Mouse (Mus musculus) lung, postnatal 4 days (tissue): Measurements from ENCODE around the gene Smarcb1.
A peak's percentile ranks its signal among the peaks of the same experiment; 100 is the strongest.

Experiments
- DNase-seq, 2 experiments: peaks; one replicate each; pipeline ENCODE4 v3.0.0; 2021

The Smarcb1 gene

DNA sequence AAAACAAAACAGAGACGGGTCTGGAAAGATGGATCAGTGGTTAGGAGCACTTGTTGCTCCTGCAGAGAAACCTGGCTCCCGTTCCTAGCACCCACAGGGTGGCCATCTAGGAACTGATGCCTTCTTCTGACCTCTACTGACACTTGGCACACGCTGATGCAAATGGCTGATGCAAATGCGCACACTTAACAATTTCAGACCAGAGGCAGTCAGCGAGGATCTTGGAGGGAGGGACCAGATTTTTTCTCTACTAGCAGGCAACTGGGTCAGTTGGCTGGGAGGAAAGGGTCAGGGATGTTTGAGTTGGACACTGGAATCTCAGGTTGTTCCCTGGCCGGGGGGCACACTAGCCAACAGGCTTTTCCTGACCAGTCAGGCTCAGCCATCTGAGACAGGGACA is 11.5 kb upstream of the Smarcb1 start, which contains the start of gene Chchd10:
Gene Chchd10 (plus strand): TSS at position 240 of the 400 bp plus-strand sequence.
- DNase-seq = no peak

- peak; percentile 74 to 84 for DNase-seq
These were observed 10.8 kb upstream of the Smarcb1 start for GRCm38 (mm10) chr10:75932081-75932678.

- DNase-seq = no peak
These were observed 9.9 kb upstream of the Smarcb1 start for GRCm38 (mm10) chr10:75931311-75931710.

DNA sequence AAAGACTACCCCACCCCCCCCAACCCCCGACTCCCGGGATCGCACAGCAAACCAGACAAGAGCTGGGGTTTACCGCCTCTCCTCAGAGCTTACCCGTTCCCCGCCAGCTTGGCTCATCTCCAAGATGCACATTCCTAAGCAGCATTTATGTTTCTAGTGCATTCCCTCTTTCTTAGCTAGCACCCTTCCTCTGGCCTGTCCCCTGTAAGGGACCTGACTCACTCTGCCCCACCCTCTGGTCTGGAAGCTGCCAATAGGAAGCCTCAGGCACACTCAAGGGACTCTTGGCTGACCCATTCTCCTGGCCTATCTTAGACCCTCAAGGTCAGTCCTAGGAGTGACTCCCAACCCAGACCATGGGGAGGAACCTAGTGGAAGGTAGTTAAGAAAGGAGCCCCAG is 8.9 kb upstream of the Smarcb1 start:
- peak; percentile 71 to 78 for DNase-seq

DNA sequence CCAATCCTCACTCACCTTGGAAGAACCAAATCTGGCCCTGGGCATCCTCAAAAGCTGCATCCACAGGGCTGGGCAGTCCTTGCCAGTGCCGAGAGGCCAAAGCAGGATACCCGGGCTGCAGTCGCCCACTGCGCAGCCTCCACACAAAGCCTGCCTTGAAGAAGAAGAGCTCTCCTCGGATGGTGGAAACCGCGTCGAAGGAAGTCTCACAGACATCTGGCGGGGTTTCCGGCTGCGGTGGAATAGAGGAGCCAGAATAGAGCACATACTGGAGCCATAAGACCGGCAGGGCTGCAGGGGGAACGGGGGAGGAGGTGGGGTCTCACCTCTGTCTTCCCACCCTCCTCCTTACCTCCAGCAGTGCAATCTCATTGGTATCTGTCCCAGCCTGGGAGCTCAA is 5.0 kb upstream of the Smarcb1 start:
- no peak for DNase-seq

DNA sequence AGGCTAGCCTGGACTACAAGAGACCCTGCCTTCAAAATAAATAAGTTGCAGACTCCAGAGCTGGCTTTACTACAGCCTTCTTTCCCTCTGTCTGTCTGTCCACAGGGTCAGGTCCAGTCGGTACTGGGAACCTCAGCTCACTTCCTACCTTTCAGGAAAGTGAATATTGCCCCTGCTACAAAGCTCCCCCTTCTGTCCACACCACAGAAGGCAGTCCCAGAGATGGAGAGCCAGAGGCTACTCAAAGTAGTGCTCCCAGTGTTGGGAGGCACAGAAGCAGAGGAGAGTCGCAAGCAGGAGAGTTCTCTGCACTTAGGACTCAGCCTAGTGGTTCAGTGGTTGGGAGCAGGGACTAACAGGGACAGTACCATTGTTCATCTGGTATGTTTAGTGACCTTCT is 2.9 kb upstream of the Smarcb1 start:
- DNase-seq = no peak

- no peak for DNase-seq
These were observed 526 bp upstream of the Smarcb1 start for GRCm38 (mm10) chr10:75921726-75922560.

GRCm38 (mm10) chr10:75919026-75919425 is 2.4 kb downstream of the Smarcb1 start:
- DNase-seq = peak in 1 of 2 experiments; percentile 53

DNA sequence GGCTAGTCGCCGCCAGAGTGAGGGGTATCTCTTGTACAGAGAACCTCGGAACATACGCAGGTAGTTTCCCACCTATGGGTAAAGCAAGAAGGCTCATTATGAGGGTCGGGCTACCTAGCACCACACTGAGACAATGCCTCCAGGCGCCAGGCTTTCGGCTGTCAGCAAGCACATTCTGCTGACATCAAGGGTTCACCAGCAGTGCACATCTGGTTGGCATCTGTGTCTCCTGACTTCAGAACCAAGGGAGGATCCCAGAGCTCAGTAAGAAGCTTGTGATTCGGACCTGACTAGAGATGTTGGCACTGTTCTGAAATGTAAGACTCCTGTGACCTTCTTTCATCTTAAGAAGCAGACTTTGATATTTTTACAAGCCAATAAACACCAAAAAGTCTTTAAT is 4.6 kb downstream of the Smarcb1 start:
- DNase-seq = no peak

DNA sequence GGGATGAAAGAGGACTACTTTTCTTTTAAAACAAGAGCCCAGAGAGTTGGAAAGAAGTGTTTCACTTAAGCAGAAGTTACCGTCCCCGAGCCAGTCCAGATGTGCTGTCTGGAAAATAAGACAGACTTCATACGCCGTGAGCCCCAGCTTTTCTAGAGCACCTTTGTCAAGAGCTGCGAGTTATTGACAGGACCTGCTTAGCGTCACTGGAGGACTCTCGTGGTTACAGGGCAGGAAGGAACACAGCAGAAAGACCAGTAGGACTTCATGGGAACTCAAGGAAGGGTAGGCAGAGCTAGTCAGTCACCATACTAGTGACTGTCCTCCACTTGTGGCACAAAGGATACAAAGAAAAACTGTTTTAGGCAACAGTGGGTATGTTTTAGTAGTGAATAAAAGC is 5.9 kb downstream of the Smarcb1 start:
- DNase-seq = no peak

GRCm38 (mm10) chr10:75913013-75913589 is 8.3 kb downstream of the Smarcb1 start:
- no peak for DNase-seq

- DNase-seq = no peak
These were observed 10.7 kb downstream of the Smarcb1 start for GRCm38 (mm10) chr10:75910698-75911097.

DNA sequence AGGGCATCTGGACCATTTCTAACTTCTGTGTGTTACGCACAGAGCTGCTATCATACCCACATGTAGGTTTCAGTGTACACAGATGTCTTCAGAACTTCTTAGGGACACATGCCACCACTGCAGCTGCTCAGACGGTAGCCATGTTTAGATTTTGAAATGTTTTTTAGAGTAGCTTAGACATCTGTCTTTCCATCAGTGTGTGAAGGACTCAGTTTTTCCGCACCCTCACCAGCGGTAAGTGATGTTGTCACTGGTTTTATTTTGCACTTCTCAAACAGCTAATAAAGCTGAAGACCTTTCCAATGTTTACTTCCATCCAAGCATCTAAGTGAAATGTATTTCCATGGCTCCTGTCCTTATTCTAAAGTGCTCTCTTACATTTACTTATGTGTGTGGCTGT is 14.5 kb downstream of the Smarcb1 start:
- no peak for DNase-seq

DNA sequence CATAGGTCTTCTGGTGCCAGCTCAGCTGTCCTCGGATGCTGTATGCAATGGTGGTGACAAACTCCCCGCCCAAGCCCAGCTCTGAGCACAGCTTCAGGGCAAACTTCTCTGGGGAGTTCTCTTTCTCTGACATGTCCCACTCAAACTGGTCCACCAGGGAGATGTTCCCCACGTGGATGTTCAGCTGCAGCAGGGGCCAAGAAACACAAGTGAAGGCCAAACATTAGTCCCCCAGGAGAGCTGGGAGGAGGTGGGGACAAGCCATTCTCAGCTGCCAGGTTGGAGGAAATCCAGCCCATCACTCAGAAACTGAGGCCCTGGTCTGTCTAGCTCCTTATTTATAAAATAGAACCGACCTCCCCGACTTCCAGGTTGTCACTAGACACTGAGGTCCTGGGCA is 17.0 kb downstream of the Smarcb1 start:
- no peak for DNase-seq

DNA sequence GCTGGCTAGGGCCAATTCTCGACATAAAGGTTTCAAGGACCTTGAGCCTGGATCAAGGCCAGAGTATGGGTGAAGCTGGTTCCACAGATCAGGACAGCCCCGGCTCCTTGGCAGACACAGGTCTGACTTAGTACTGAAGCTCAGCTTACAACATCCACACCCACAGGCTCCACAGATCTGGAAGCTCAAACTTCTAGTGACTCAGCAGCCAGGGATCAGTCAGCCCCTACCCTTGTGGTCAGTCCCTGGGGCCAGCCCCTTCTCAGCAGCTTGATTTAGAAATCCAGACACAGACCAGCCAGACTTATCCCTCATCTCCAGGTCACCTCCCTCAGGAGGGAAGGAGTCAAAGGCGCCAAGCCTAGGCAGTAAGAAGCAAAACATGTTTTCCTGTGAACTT is 22.6 kb downstream of the Smarcb1 start:
- peak; percentile 34 to 60 for DNase-seq

DNA sequence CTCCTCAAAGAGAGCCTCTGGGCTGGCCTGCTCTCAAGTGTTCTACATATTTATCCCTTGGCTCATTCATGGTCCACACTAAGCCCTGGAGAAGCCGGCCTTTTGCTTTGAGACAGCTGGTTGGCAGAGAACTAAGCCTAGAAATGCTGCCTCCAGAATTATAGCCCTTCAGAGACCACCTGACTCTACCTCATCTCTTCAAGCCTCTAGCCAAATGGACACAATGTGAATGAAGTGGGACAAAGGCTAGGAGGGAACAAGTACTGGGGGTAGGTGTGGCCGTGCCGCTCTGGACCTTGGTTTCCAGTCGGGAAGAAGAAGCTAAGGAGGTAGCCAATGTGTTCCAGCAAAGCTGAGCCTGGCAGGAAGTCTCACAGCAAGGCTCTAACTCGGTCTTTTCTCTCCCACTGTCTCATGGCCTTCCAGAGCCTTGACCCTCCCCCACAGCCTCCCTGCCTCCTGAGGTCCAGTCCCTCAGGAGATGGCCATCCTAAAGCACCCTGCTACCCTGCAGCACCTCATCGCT is 23.3 kb downstream of the Smarcb1 start:
- no peak for DNase-seq

DNA sequence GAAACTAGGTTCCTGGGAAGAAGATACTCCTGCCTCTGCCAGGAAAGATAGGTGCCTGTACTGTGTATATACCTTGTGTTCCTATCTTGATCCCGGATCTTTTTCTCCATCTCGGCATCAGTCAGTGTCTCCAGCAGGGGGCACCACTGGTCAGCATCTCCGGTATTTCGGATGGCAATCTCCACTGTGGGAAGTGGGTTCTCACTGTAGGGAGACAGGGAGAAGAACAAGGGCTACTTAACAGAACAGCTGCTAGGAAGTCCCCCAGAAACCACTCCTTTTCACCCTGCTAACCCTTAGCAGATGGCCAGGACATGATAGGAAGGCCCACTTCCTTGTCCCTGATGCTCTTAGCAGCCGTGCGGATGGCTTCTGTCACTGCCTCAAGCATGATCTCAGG is 24.0 kb downstream of the Smarcb1 start:
- DNase-seq = peak; percentile 67 to 81

DNA sequence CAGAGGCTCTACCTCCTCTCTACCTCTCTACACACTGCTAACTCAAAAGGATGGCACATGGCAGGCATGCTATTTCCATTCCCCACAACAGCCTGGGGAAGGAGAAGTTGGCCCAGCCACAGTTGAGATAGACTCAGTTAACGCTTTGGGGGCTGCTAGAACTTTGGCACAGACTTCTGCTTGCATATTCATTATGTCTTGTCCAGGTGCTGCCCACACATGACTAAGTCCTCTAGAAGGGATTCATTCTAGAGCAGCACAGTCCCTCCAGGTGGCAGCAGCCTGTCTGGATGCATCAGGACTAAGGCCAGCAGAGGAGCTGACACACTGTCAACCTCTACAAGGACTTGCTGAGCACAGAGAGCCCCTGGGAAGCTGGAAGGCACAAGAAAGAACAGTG is 25.2 kb downstream of the Smarcb1 start:
- DNase-seq = no peak

GRCm38 (mm10) chr10:75895730-75896129 is 25.7 kb downstream of the Smarcb1 start:
- DNase-seq = no peak

GRCm38 (mm10) chr10:75894601-75895000 is 26.8 kb downstream of the Smarcb1 start:
- no peak for DNase-seq

DNA sequence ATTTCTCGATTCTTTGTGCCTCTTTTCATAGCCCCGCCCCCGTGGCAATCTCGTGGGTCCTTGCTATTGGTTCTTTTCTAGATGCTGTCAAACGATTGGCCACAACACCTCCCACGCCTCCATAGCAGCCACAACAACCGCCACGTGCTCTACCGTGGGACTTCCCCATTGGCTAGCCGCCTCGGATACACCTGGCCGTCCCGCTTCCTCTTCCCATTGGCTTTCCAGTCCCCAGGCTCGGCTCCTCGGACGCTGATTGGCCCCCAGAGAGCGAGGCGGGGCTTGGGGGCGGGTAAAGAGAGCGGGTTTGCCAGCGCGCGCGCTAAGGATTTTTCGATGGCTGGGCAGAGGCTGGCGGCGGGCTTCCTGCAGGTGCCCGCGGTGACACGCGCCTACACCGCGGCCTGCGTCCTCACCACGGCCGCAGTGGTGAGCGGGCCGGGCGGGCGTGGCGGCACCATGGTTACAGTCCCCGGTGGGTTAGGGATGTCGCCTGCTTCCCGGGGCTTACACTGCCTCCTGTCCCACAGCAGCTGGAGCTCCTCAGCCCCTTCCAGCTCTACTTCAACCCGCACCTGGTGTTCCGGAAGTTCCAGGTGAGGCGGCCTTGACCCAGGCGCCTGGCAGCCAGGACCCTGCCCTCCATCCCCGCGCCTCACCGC is 28.2 kb downstream of the Smarcb1 start, which contains the start of gene Derl3:
Gene Derl3 (plus strand): TSS at position 325 of the 662 bp plus-strand sequence.
- DNase-seq = peak; percentile 94 to 96

DNA sequence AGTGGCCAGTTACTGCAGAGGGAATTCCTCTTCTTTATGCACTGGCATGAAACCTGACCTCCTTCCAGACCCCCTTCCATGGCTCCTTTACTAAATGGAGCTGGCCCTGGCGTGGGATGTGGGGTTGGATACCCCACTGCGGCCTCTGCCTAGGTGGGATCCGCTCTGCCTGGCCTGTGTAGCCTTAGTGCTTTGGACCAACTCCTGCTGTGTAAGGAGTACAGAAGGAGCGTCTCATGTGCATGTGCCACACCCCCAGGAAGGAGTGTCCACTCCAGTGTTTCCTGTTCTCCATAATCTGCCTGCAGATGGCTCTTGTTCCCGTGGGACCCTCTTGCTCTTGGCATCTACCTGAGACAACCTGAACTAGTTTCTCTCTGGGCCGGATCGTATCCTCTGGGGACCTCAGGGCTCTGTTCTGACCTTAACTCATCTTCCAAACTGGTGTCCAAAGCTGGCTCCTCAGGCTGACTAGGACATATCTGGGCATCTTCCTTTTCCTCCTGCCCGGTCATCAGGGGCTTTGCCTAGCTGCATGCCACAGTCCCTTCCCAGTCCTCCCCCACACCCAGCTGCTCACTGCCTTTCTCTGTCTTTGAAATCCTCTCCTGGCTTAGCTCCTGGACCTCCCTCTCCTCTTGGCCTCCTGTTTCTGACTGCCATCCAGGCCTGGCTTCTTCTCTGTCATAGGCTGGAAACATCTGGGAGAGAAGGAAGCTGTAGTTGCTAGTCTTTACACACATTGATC is 31.8 kb downstream of the Smarcb1 start:
- no peak for DNase-seq
